Mouse (Mus musculus): ENCODE results near the gene Crkl.

The Crkl gene

GRCm38 (mm10) chr16:17529981-17530586 is 78.3 kb downstream of the Crkl start:
- DNase-seq (ENCODE audit: low spot score): no peak

- peak; percentile 87 for DNase-seq (ENCODE audit: low spot score)
Observed at GRCm38 (mm10) chr16:17530640-17531288, 79.0 kb downstream of the Crkl start, which contains the start of gene Thap7. Thap7 (minus strand) TSS chr16:17531136.

- DNase-seq (ENCODE audit: low spot score): no peak
Observed at GRCm38 (mm10) chr16:17532271-17532670, 80.5 kb downstream of the Crkl start.

- DNase-seq (ENCODE audit: low spot score): no peak
Observed at GRCm38 (mm10) chr16:17532676-17533329, 81.0 kb downstream of the Crkl start.

GRCm38 (mm10) chr16:17536584-17536983 is 84.8 kb downstream of the Crkl start:
- no peak for DNase-seq (ENCODE audit: low spot score)
